Mouse (Mus musculus) midbrain, embryonic 14.5 days (tissue): ENCODE measurements around the gene D930020B18Rik. TPM values are rescaled to one million over a fixed set of nuclear protein-coding genes. Genes with fewer than 3 reads are reported as not detected.

Source experiments
- ATAC-seq: fragments of 200-750 bp; cut with Nextera tagmentation; 2 replicates; pipeline ENCODE4 v1.8.0; 2017; ENCODE audit warnings: moderate number of reproducible peaks, moderate library complexity; ENCODE audit not compliant: low FRiP score, low TSS enrichment
- DNase-seq: peaks from one replicate; pipeline ENCODE4 v3.0.0-alpha.2; 2015
- H3K27ac ChIP-seq: fragments of 300-500 bp; sonication (generic); replicated peaks from 2 replicates; pipeline ENCODE4 v1.5.1; 2014; ENCODE audit warnings: mild to moderate bottlenecking, low read depth, low read length, moderate library complexity
- H3K27me3 ChIP-seq: fragments of 300-500 bp; sonication (generic); 2 replicates; pipeline ENCODE4 v1.6.1; 2014; ENCODE audit warnings: low read length, control low read depth, mixed read lengths; ENCODE audit not compliant: control insufficient read depth, insufficient read depth
- H3K36me3 ChIP-seq: fragments of 300-500 bp; sonication (generic); 2 replicates; pipeline ENCODE4 v1.6.1; 2014; ENCODE audit warnings: low read length, control low read depth; ENCODE audit not compliant: control insufficient read depth, insufficient read depth
- H3K4me1 ChIP-seq: fragments of 300-500 bp; sonication (generic); 2 replicates; pipeline ENCODE4 v1.6.1; 2014; ENCODE audit warnings: mild to moderate bottlenecking, antibody characterized with exemption, low read length, control low read depth; ENCODE audit not compliant: control insufficient read depth, insufficient read depth
- H3K4me2 ChIP-seq: fragments of 300-500 bp; sonication (generic); 2 replicates; pipeline ENCODE4 v1.6.1; 2014; ENCODE audit warnings: mild to moderate bottlenecking, low read length, moderate library complexity
- H3K4me3 ChIP-seq: fragments of 300-500 bp; sonication (generic); replicated peaks from 2 replicates; pipeline ENCODE4 v1.5.1; 2014; ENCODE audit warnings: low read depth, low read length
- H3K9ac ChIP-seq: fragments of 300-500 bp; sonication (generic); replicated peaks from 2 replicates; pipeline ENCODE4 v1.6.1; 2014; ENCODE audit warnings: mild to moderate bottlenecking, low read length, moderate library complexity
- H3K9me3 ChIP-seq: fragments of 300-500 bp; sonication (generic); 2 replicates; pipeline ENCODE4 v1.6.1; 2016; ENCODE audit warnings: low read length, control low read depth, mixed read lengths; ENCODE audit not compliant: control insufficient read depth
- WGBS: fragments of 180-500 bp; shearing (Covaris S2); extraction: QIAGEN DNeasy Blood & Tissue Kit; methylation state at CpG from one replicate; pipeline ENCODE4 v1.1.7; 2014; 5-methylcytosine and 5-hydroxymethylcytosine counted together
- polyA plus RNA-seq: library from polyadenylated mRNA; unstranded; fragments of >200 nt; fragmentation: Nextera tagmentation; extraction: Ambion mirVana; gene quantifications from 2 replicates; pipeline ENCODE4 v1.2.1, GENCODE M21; 2014

Gene D930020B18Rik
- polyA plus RNA-seq, result 0.20 and 0.22 TPM in 2 replicates

DNA sequence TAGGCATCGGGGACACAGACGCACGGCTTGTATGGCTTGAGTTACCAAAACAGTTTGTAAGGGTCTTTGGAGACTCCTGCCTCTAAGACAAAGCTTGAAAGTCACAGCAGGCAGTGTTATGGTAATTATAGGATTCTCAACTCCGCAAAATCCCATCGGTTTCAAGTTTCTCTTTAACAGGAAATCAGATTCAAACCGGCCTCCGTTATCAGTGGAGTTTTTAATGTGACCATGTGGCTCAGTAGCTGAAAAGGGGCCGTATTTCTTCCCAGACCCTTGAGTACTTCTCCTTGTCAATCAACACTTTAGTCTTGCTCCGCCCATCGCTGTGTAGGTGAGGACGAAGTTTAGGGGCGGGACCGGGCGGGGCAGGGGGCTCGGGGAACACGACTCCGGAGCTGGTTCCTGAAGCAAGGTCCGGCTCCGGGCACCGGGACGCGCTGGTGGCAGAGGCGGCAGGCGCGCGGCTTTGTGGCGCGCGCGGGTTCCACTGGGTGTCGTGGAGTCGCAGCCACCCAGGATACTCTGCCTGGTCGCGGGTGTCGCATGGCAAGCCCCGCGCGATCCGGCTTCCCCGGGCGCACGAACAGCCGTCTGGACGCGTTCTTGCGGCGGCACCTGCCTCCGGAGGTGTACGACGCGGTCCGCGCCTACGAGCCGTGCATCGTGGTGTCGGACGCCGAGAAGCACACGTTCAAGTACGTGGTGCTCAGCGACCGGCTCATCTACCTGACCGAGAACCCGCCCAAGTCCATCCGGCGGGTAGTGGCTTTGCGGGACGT, at the start of gene D930020B18Rik:
TSS of gene D930020B18Rik (plus strand) at position 317 of the 782 bp plus-strand sequence.
- H3K4me1 ChIP-seq, result peaks cover 14% of the 10 kb centered on the region; the same call in 1 of the 2 replicates
- peaks cover 28% of the 10 kb centered on the region for H3K27me3 ChIP-seq
- H3K27ac ChIP-seq, result no peak within 1 kb of the TSS
- no peaks in the 10 kb centered on the region for H3K9me3 ChIP-seq
- WGBS, result under 1% methylated on average over 69 of the region's 69 CpGs
- peak within 1 kb of the TSS; percentile 47 for H3K9ac ChIP-seq
- DNase-seq (peak; percentile 50), ATAC-seq (peak; percentile 55; the same call in 1 of the 2 replicates)
- H3K36me3 ChIP-seq, result no peaks in the 10 kb centered on the region
- peak within 1 kb of the TSS; percentile 94 for H3K4me2 ChIP-seq
- peak within 1 kb of the TSS; percentile 47 for H3K4me3 ChIP-seq

- Histone ChIP-seq H3K4me2 (no peak overlapping the region), H3K4me3 (no peak overlapping the region), H3K27me3 (no peaks in the 10 kb centered on the region), H3K9ac (no peak overlapping the region), H3K4me1 (no peaks in the 10 kb centered on the region), H3K9me3 (no peaks in the 10 kb centered on the region), H3K27ac (no peak overlapping the region), H3K36me3 (peaks cover 83% of the 10 kb centered on the region)
- DNase-seq (no peak), ATAC-seq (no peak)
- WGBS, result 91% methylated on average over 9 of the region's 9 CpGs
These were observed 44.8 kb upstream of the D930020B18Rik start for GRCm38 (mm10) chr10:121596580-121596979.

GRCm38 (mm10) chr10:121601272-121601671, 40.1 kb upstream of the D930020B18Rik start:
- H3K4me2 ChIP-seq, result no peak overlapping the region
- H3K36me3 ChIP-seq, result peaks cover 96% of the 10 kb centered on the region
- no peak overlapping the region for H3K9ac ChIP-seq
- 90% methylated on average over 6 of the region's 6 CpGs for WGBS
- no peaks in the 10 kb centered on the region for H3K9me3 ChIP-seq
- no peaks in the 10 kb centered on the region for H3K27me3 ChIP-seq
- no peak for DNase-seq
- H3K4me3 ChIP-seq, result no peak overlapping the region
- ATAC-seq, result no peak
- H3K27ac ChIP-seq, result no peak overlapping the region
- no peaks in the 10 kb centered on the region for H3K4me1 ChIP-seq

DNA sequence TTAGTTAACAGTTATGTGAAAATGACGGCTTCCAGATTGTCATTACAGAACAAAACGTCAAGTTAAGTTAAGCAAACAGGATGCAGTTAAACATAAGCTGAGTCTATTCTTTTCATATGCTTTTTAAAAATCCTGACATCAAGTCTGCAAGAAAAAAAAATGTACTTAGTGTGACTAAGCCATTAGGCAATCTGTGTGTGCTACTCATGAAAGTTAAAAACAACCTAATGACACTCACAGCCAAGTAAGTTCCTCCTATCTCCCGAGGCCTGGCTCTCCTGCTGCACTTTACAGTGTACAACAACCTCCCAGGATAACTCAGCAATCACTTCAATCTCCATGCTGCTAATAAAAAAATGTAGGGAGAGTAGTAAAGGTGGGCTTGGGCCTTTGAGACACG, 37.8 kb upstream of the D930020B18Rik start:
- H3K4me3 ChIP-seq, result no peak overlapping the region
- 94% methylated on average over 4 of the region's 4 CpGs for WGBS
- H3K4me1 ChIP-seq, result no peaks in the 10 kb centered on the region
- no peak overlapping the region for H3K4me2 ChIP-seq
- ATAC-seq (no peak), DNase-seq (no peak)
- H3K36me3 ChIP-seq, result peaks cover 96% of the 10 kb centered on the region
- H3K9me3 ChIP-seq, result no peaks in the 10 kb centered on the region
- no peak overlapping the region for H3K9ac ChIP-seq
- H3K27ac ChIP-seq, result no peak overlapping the region
- H3K27me3 ChIP-seq, result no peaks in the 10 kb centered on the region

DNA sequence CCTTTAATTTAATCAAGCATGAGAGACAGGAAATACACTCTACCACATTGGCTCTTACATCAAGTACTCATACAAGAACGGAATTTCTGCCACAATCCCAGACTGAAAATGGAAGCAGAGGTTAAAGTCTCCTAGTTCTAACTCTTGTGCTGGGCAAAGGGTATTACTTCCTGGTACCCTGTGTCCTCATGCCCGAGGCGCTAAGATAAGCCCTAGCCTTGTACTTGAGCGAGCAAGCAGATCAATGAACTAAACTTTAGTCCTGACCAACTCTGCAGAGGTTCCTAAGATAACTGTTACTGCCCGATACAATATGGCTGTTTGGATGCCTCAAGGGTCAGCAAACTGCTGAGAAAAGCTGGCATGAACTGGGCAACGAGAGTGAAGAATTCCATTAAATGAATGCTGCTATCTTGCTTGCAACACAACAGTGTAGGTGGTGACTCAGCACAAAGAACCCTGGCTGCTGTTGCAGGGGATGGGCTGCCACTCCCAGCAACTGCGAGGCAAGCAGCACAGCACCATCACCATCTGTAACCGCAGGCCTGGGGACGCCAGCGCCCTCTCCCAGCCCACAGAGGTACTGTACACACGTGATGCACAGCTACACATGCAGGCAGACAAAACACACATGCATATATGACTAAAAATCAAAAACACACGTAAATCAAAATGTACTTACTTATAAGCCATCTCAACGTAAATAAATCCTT, 36.6 kb upstream of the D930020B18Rik start:
- DNase-seq (no peak), ATAC-seq (no peak)
- Histone ChIP-seq H3K4me2 (no peak overlapping the region), H3K27me3 (no peaks in the 10 kb centered on the region), H3K9me3 (no peaks in the 10 kb centered on the region), H3K4me3 (no peak overlapping the region), H3K27ac (no peak overlapping the region), H3K9ac (no peak overlapping the region), H3K4me1 (no peaks in the 10 kb centered on the region), H3K36me3 (peaks cover 92% of the 10 kb centered on the region)
- WGBS, result 97% methylated on average over 13 of the region's 13 CpGs

DNA sequence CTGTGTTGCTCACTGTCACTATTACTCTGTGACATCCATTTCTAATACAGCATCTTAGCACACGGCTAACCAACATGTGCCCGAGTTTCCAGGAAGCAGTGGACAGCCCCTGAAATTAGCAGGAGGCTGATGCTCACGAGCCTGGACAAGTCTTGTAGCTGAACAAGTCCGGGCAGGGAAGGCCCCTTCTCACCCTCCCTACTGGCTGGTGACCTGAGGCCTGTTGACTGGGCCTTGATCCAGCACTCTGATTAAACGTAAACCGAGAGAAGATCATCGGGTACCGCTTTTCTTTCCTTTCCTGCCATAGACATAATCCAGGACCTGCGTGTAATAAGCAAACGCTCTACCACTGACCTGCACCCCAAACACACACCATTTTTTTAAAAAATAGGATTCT, 33.2 kb upstream of the D930020B18Rik start:
- Histone ChIP-seq H3K9me3 (no peaks in the 10 kb centered on the region), H3K4me2 (no peak overlapping the region), H3K9ac (no peak overlapping the region), H3K4me3 (no peak overlapping the region), H3K27ac (no peak overlapping the region), H3K27me3 (no peaks in the 10 kb centered on the region), H3K36me3 (peaks cover 89% of the 10 kb centered on the region), H3K4me1 (no peaks in the 10 kb centered on the region)
- 97% methylated on average over 10 of the region's 10 CpGs for WGBS
- ATAC-seq, result no peak
- DNase-seq, result no peak

DNA sequence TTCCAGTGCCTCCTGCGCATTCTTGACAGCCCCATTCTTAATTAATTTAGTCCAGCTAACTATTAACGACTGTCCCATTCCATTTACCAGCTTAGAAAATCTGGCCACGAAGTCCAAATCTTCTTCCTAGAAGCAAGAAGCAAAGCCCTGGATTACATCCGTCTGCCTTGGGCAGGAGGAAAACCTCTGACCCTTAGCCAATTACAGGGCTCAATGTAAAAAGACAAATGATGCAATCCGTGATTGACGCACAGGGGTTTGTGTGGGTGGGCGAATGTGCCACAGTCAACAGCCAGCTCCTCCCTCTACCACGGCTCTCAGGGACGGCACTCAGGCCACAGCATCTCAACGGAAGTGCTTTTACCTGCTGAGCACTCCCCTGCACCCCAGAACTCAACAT, 29.8 kb upstream of the D930020B18Rik start:
- Histone ChIP-seq H3K9ac (no peak overlapping the region), H3K27ac (no peak overlapping the region), H3K4me1 (no peaks in the 10 kb centered on the region), H3K27me3 (no peaks in the 10 kb centered on the region), H3K9me3 (no peaks in the 10 kb centered on the region), H3K4me2 (no peak overlapping the region), H3K36me3 (peaks cover 84% of the 10 kb centered on the region), H3K4me3 (no peak overlapping the region)
- 84% methylated on average over 9 of the region's 10 CpGs for WGBS
- no peak for ATAC-seq
- no peak for DNase-seq

DNA sequence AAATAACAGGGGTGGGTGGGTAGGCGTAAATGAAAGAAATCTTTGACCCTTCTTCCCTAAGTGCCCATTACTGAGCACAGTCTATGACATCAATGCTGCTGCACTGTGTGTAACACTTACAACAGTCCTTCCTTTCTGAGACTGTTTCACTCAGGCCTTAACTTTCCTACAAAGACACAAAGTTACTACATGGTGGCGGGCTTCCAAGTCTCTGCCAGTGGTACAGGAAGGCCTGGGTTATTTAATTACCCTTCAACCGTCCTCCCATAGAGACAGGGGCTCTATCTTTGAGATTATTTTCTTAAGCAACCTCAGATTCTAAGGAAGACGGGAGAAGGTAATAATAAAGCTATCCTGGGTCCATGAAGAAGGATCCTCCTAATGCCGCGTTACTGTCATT, 28.9 kb upstream of the D930020B18Rik start:
- DNase-seq (no peak), ATAC-seq (no peak)
- no peaks in the 10 kb centered on the region for H3K9me3 ChIP-seq
- H3K27me3 ChIP-seq, result no peaks in the 10 kb centered on the region
- H3K4me2 ChIP-seq, result no peak overlapping the region
- no peaks in the 10 kb centered on the region for H3K4me1 ChIP-seq
- H3K27ac ChIP-seq, result no peak overlapping the region
- WGBS, result 93% methylated on average over 6 of the region's 6 CpGs
- H3K36me3 ChIP-seq, result peaks cover 84% of the 10 kb centered on the region
- H3K9ac ChIP-seq, result no peak overlapping the region
- no peak overlapping the region for H3K4me3 ChIP-seq
